Mouse (Mus musculus): ENCODE measurements around the gene Crybg3. TPM values are rescaled to one million over a fixed set of nuclear protein-coding genes. Genes with fewer than 3 reads are reported as not detected.

The Crybg3 gene
- total and polyA plus RNA-seq, 2 experiments from 2014 or later = 1.4 to 6.5 TPM

DNA sequence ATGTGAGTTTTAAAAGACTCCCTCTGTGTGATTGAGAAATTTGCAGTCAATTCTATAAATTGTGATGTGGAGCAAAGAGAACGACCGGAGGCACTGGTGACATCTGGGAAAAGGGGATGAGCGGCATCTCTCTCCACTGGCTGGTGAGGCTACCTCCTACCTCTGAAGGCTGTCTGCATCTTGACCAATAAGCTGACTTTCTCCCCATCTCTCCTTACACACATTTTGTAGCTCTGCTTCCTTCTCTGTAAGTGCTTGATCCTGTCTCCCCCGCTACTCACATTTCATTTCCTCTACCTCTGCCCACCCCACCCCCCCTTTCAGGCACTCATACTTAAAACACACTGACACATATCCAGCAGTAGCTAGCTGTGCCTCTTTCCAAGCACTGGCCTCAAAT lies 59.4 kb downstream of the Crybg3 start:
- no peak for TF ChIP-seq CTCF (IDR thresholded peaks at IDR 0.05; ENCODE audit: low read depth)
- no peaks in the 10 kb centered on the region for H3K36me3 ChIP-seq (ENCODE audit: insufficient read depth, low read length)
- no peaks in the 10 kb centered on the region for H3K27me3 ChIP-seq (ENCODE audit: insufficient read depth, low read length)
- 87% methylated on average over 4 of the region's 4 CpGs for WGBS
- no peak for ATAC-seq
- H3K4me1 ChIP-seq (ENCODE audit: insufficient read depth, low read length) = no peaks in the 10 kb centered on the region
- H3K27ac ChIP-seq = no peak overlapping the region
- no peaks in the 10 kb centered on the region for H3K9me3 ChIP-seq (ENCODE audit: low read length)
- H3K9ac ChIP-seq (replicated peaks; ENCODE audit: low read length) = no peak overlapping the region
- no peak for DNase-seq (ENCODE audit: low spot score)
- no peak overlapping the region for H3K4me3 ChIP-seq (ENCODE audit: low read length)
- H3K4me2 ChIP-seq (ENCODE audit: low read depth, low read length) = no peak overlapping the region

DNA sequence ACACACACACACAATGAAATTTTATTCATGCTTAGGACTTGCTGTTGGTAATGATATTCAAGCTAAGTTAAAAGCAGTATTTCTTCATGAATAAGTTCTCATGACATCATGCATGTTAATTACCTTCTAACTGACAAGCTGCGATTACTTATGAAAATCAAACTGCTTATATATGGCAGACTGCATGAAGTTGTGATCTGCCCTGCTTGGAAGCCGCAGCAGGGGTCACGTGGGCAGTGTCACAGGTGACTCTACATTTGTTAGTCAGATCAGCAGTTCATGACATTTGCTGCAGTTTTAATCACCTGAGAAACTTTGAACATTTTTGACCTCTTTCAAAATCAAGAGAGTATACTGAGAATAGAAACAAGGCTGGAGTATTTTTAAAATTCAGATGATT lies 59.8 kb downstream of the Crybg3 start:
- no peak overlapping the region for H3K9ac ChIP-seq (replicated peaks; ENCODE audit: low read length)
- no peak overlapping the region for H3K4me3 ChIP-seq (ENCODE audit: low read length)
- no peak overlapping the region for H3K4me2 ChIP-seq (ENCODE audit: low read depth, low read length)
- no peaks in the 10 kb centered on the region for H3K9me3 ChIP-seq (ENCODE audit: low read length)
- no peak overlapping the region for H3K27ac ChIP-seq
- ATAC-seq (no peak), DNase-seq (ENCODE audit: low spot score) (no peak)
- TF ChIP-seq CTCF (IDR thresholded peaks at IDR 0.05; ENCODE audit: low read depth) = no peak
- H3K36me3 ChIP-seq (ENCODE audit: insufficient read depth, low read length) = no peaks in the 10 kb centered on the region
- H3K4me1 ChIP-seq (ENCODE audit: insufficient read depth, low read length) = no peaks in the 10 kb centered on the region
- WGBS = 89% methylated on average over 3 of the region's 3 CpGs
- H3K27me3 ChIP-seq (ENCODE audit: insufficient read depth, low read length) = no peaks in the 10 kb centered on the region

DNA sequence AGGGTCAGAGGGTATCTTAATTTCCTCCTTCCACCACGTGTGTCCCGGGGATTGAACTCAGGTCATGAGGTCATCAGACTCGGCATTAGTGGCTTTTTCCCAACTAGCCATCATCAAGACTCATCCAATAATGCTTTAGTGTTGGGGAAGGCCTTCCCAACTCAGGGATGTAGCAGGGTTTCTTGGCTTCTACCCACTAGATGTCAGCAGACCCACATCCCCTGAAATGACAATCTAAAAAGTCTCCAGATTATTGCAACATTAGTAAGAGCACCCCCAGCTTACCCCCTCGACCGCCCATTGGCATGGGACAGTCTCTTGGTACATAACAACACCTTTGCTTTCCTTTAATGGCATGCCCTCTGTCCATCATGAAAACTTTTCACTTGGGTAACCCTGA lies 65.1 kb downstream of the Crybg3 start:
- 86% methylated on average over 5 of the region's 5 CpGs for WGBS
- no peak overlapping the region for H3K4me2 ChIP-seq (ENCODE audit: low read depth, low read length)
- no peak overlapping the region for H3K27ac ChIP-seq
- ATAC-seq (no peak), DNase-seq (ENCODE audit: low spot score) (no peak)
- peak; percentile 49 for TF ChIP-seq CTCF (IDR thresholded peaks at IDR 0.05; ENCODE audit: low read depth)
- no peak overlapping the region for H3K9ac ChIP-seq (replicated peaks; ENCODE audit: low read length)
- no peak overlapping the region for H3K4me3 ChIP-seq (ENCODE audit: low read length)
- H3K27me3 ChIP-seq (ENCODE audit: insufficient read depth, low read length) = no peaks in the 10 kb centered on the region
- no peaks in the 10 kb centered on the region for H3K9me3 ChIP-seq (ENCODE audit: low read length)
- no peaks in the 10 kb centered on the region for H3K36me3 ChIP-seq (ENCODE audit: insufficient read depth, low read length)
- H3K4me1 ChIP-seq (ENCODE audit: insufficient read depth, low read length) = no peaks in the 10 kb centered on the region

DNA sequence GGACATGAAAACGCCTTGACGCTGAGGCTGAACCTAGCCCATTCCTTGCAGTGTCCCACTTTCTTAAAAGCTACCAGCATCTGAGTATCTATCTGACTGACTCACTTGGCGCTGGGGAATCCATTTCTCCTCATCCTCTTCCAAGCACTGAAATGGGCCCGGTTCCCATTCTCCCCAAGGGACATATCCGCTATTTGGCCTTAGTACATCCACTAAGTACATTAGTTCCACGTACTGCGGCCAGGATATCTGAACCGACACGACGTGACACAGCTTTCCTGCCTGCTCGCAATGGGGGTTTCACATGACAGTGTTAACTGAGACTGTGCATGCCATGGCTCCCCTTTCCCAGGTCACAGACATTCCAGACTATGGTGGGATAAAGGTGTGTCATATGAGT lies 66.4 kb downstream of the Crybg3 start:
- Histone ChIP-seq H3K4me3 (ENCODE audit: low read length) (no peak overlapping the region), H3K27me3 (ENCODE audit: insufficient read depth, low read length) (no peaks in the 10 kb centered on the region), H3K36me3 (ENCODE audit: insufficient read depth, low read length) (no peaks in the 10 kb centered on the region), H3K27ac (no peak overlapping the region), H3K4me2 (ENCODE audit: low read depth, low read length) (no peak overlapping the region), H3K9me3 (ENCODE audit: low read length) (no peaks in the 10 kb centered on the region), H3K9ac (replicated peaks; ENCODE audit: low read length) (no peak overlapping the region), H3K4me1 (ENCODE audit: insufficient read depth, low read length) (no peaks in the 10 kb centered on the region)
- WGBS = 74% methylated on average over 11 of the region's 11 CpGs
- ATAC-seq = no peak
- no peak for TF ChIP-seq CTCF (IDR thresholded peaks at IDR 0.05; ENCODE audit: low read depth)
- DNase-seq (ENCODE audit: low spot score) = no peak

- H3K4me2 ChIP-seq (ENCODE audit: low read depth, low read length) = no peak overlapping the region
- WGBS = 46% methylated on average over 3 of the region's 3 CpGs
- no peak for DNase-seq (ENCODE audit: low spot score)
Measured at GRCm38 (mm10) chr16:59532561-59532960, 68.2 kb downstream of the Crybg3 start.

DNA sequence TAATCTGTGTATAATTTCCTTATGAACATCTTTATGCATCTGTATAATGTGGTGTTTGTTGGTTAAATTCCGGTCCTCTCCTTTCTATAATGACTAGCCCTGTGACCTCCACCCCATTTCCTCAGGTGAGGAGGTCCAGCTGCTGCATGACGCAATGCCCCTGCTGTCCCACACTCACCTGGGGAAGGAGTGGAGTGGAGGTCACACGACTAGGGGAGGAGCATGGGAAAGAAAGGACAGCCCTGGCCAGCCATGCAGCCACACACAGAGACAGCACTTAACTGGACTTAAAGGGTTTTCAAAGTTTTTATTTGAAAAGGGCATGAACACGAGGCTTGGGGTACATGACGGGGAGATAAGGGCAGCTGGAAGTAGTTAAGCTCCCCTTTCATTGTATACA lies 69.5 kb downstream of the Crybg3 start:
- no peak for DNase-seq (ENCODE audit: low spot score)
- H3K4me2 ChIP-seq (ENCODE audit: low read depth, low read length) = no peak overlapping the region
- H3K4me1 ChIP-seq (ENCODE audit: insufficient read depth, low read length) = no peaks in the 10 kb centered on the region
- H3K27ac ChIP-seq = no peak overlapping the region
- no peak overlapping the region for H3K9ac ChIP-seq (replicated peaks; ENCODE audit: low read length)
- H3K4me3 ChIP-seq (ENCODE audit: low read length) = no peak overlapping the region
- H3K36me3 ChIP-seq (ENCODE audit: insufficient read depth, low read length) = no peaks in the 10 kb centered on the region
- 87% methylated on average over 5 of the region's 5 CpGs for WGBS
- no peak for ATAC-seq
- H3K9me3 ChIP-seq (ENCODE audit: low read length) = no peaks in the 10 kb centered on the region
- H3K27me3 ChIP-seq (ENCODE audit: insufficient read depth, low read length) = no peaks in the 10 kb centered on the region
- TF ChIP-seq CTCF (IDR thresholded peaks at IDR 0.05; ENCODE audit: low read depth) = no peak

More at GRCm38 (mm10) chr16:59532561-59532960, 68.2 kb downstream of the Crybg3 start:
- Histone ChIP-seq H3K9me3 (ENCODE audit: low read length) (no peaks in the 10 kb centered on the region), H3K27me3 (ENCODE audit: insufficient read depth, low read length) (no peaks in the 10 kb centered on the region), H3K4me1 (ENCODE audit: insufficient read depth, low read length) (no peaks in the 10 kb centered on the region), H3K9ac (replicated peaks; ENCODE audit: low read length) (no peak overlapping the region), H3K27ac (no peak overlapping the region), H3K36me3 (ENCODE audit: insufficient read depth, low read length) (no peaks in the 10 kb centered on the region), H3K4me3 (ENCODE audit: low read length) (no peak overlapping the region)
- no peak for ATAC-seq
- no peak for TF ChIP-seq CTCF (IDR thresholded peaks at IDR 0.05; ENCODE audit: low read depth)

GRCm38 (mm10) chr16:59529570-59529969 lies 71.2 kb downstream of the Crybg3 start:
- no peak for TF ChIP-seq CTCF (IDR thresholded peaks at IDR 0.05; ENCODE audit: low read depth)
- ATAC-seq (no peak), DNase-seq (ENCODE audit: low spot score) (no peak)
- Histone ChIP-seq H3K9ac (replicated peaks; ENCODE audit: low read length) (no peak overlapping the region), H3K4me3 (ENCODE audit: low read length) (no peak overlapping the region), H3K27me3 (ENCODE audit: insufficient read depth, low read length) (no peaks in the 10 kb centered on the region), H3K27ac (no peak overlapping the region), H3K36me3 (ENCODE audit: insufficient read depth, low read length) (no peaks in the 10 kb centered on the region), H3K4me1 (ENCODE audit: insufficient read depth, low read length) (no peaks in the 10 kb centered on the region), H3K4me2 (ENCODE audit: low read depth, low read length) (no peak overlapping the region), H3K9me3 (ENCODE audit: low read length) (no peaks in the 10 kb centered on the region)
- WGBS = 89% methylated on average over 13 of the region's 13 CpGs
